Mouse (Mus musculus) liver, embryonic 15.5 days (tissue): ENCODE measurements at regions not wholly inside any gene's neighbourhood (a gene's known extent, or its start where the extent isn't known, plus 50 kb on each side); places are given as distances from the start of the nearest gene placed in this dataset.
"Not testable (repeated sequence)": the region's sequence is repeated elsewhere in the genome, so short reads cannot be mapped to it uniquely, and the experiment has no call there.

Experiments
- ATAC-seq: fragments of 200-750 bp; cut with Nextera tagmentation; 2 replicates; pipeline ENCODE4 v1.8.0; 2017; ENCODE audit warnings: moderate number of reproducible peaks, mild to moderate bottlenecking, moderate library complexity; ENCODE audit not compliant: insufficient read depth
- H3K27ac ChIP-seq: fragments of 300-500 bp; sonication (generic); replicated peaks from 2 replicates; pipeline ENCODE4 v1.5.1; 2015; ENCODE audit warnings: mild to moderate bottlenecking, inconsistent platforms
- H3K27me3 ChIP-seq: fragments of 300-500 bp; sonication (generic); 2 replicates; pipeline ENCODE4 v1.6.1; 2015; ENCODE audit warnings: mild to moderate bottlenecking, inconsistent platforms
- H3K36me3 ChIP-seq: fragments of 300-500 bp; sonication (generic); replicated peaks from 2 replicates; pipeline ENCODE4 v1.6.1; 2015; ENCODE audit warnings: moderate library complexity, mild to moderate bottlenecking, inconsistent platforms
- H3K4me1 ChIP-seq: fragments of 300-500 bp; sonication (generic); replicated peaks from 2 replicates; pipeline ENCODE4 v1.6.1; 2015; ENCODE audit warnings: inconsistent platforms
- H3K4me2 ChIP-seq: fragments of 300-500 bp; sonication (generic); 2 replicates; pipeline ENCODE4 v1.6.1; 2015; ENCODE audit warnings: moderate library complexity, mild to moderate bottlenecking, inconsistent platforms
- H3K4me3 ChIP-seq: fragments of 300-500 bp; sonication (generic); replicated peaks from 2 replicates; pipeline ENCODE4 v1.5.1; 2015; ENCODE audit warnings: mild to moderate bottlenecking, inconsistent platforms
- H3K9ac ChIP-seq: fragments of 300-500 bp; sonication (generic); 2 replicates; pipeline ENCODE4 v1.6.1; 2015; ENCODE audit warnings: moderate library complexity, mild to moderate bottlenecking, inconsistent platforms
- H3K9me3 ChIP-seq: fragments of 300-500 bp; sonication (generic); replicated peaks from 2 replicates; pipeline ENCODE4 v1.6.1; 2016; ENCODE audit warnings: inconsistent platforms
- WGBS: fragments of 180-500 bp; shearing (Covaris S2); methylation state at CpG from one replicate; pipeline ENCODE4 v1.1.7; 2015; ENCODE audit warnings: mixed read lengths; ENCODE audit not compliant: insufficient replicate concordance; 5-methylcytosine and 5-hydroxymethylcytosine counted together

GRCm38 (mm10) chr5:28807950-28808349 is 340.9 kb upstream of the Shh start:
- no peak for ATAC-seq
- H3K9me3 ChIP-seq = no peaks in the 10 kb centered on the region
- 64% methylated on average over 5 of the region's 5 CpGs for WGBS
- H3K4me2 ChIP-seq = no peak overlapping the region
- no peaks in the 10 kb centered on the region for H3K4me1 ChIP-seq
- H3K4me3 ChIP-seq = no peak overlapping the region
- no peaks in the 10 kb centered on the region for H3K36me3 ChIP-seq
- no peak overlapping the region for H3K27ac ChIP-seq
- no peaks in the 10 kb centered on the region for H3K27me3 ChIP-seq
- no peak overlapping the region for H3K9ac ChIP-seq

GRCm38 (mm10) chr5:28799464-28799863 is 332.4 kb upstream of the Shh start:
- no peaks in the 10 kb centered on the region for H3K36me3 ChIP-seq
- no peaks in the 10 kb centered on the region for H3K27me3 ChIP-seq
- H3K4me3 ChIP-seq = no peak overlapping the region
- WGBS = 61% methylated on average over 2 of the region's 2 CpGs
- no peaks in the 10 kb centered on the region for H3K9me3 ChIP-seq
- no peak for ATAC-seq
- H3K4me1 ChIP-seq = no peaks in the 10 kb centered on the region
- no peak overlapping the region for H3K27ac ChIP-seq
- no peak overlapping the region for H3K4me2 ChIP-seq
- no peak overlapping the region for H3K9ac ChIP-seq

- Histone ChIP-seq H3K9me3 (no peaks in the 10 kb centered on the region), H3K4me2 (no peak overlapping the region), H3K36me3 (no peaks in the 10 kb centered on the region), H3K4me3 (no peak overlapping the region), H3K27ac (no peak overlapping the region), H3K4me1 (no peaks in the 10 kb centered on the region), H3K27me3 (no peaks in the 10 kb centered on the region), H3K9ac (no peak overlapping the region)
- 30% methylated on average over 1 of the region's 1 CpGs for WGBS
- no peak for ATAC-seq
Observed at GRCm38 (mm10) chr5:28798361-28798760, 331.3 kb upstream of the Shh start.

GRCm38 (mm10) chr5:28795130-28795758 is 328.2 kb upstream of the Shh start:
- H3K9me3 ChIP-seq = no peaks in the 10 kb centered on the region
- H3K27me3 ChIP-seq = no peaks in the 10 kb centered on the region
- WGBS = 71% methylated on average over 6 of the region's 6 CpGs
- no peak for ATAC-seq
- no peak overlapping the region for H3K27ac ChIP-seq
- no peaks in the 10 kb centered on the region for H3K4me1 ChIP-seq
- H3K4me3 ChIP-seq = no peak overlapping the region
- H3K4me2 ChIP-seq = no peak overlapping the region
- H3K36me3 ChIP-seq = no peaks in the 10 kb centered on the region
- H3K9ac ChIP-seq = no peak overlapping the region

- H3K9me3 ChIP-seq = no peaks in the 10 kb centered on the region
- H3K36me3 ChIP-seq = no peaks in the 10 kb centered on the region
- no peak overlapping the region for H3K4me2 ChIP-seq
- no peak overlapping the region for H3K27ac ChIP-seq
- no peaks in the 10 kb centered on the region for H3K4me1 ChIP-seq
- H3K4me3 ChIP-seq = no peak overlapping the region
- no peaks in the 10 kb centered on the region for H3K27me3 ChIP-seq
- ATAC-seq = no peak
- WGBS = 53% methylated on average over 2 of the region's 2 CpGs
- H3K9ac ChIP-seq = no peak overlapping the region
Observed at GRCm38 (mm10) chr5:28793781-28794180, 326.7 kb upstream of the Shh start.

- Histone ChIP-seq H3K9ac (no peak overlapping the region), H3K4me3 (no peak overlapping the region), H3K36me3 (no peaks in the 10 kb centered on the region), H3K27ac (no peak overlapping the region), H3K9me3 (no peaks in the 10 kb centered on the region), H3K4me1 (no peaks in the 10 kb centered on the region), H3K4me2 (no peak overlapping the region), H3K27me3 (no peaks in the 10 kb centered on the region)
- no peak for ATAC-seq
- 57% methylated on average over 11 of the region's 11 CpGs for WGBS
Observed at GRCm38 (mm10) chr5:28785347-28786060, 318.4 kb upstream of the Shh start.

- Histone ChIP-seq H3K4me2 (no peak overlapping the region), H3K27ac (no peak overlapping the region), H3K9ac (no peak overlapping the region), H3K27me3 (no peaks in the 10 kb centered on the region), H3K36me3 (no peaks in the 10 kb centered on the region), H3K4me3 (no peak overlapping the region), H3K9me3 (no peaks in the 10 kb centered on the region), H3K4me1 (no peaks in the 10 kb centered on the region)
- no peak for ATAC-seq
- WGBS = 72% methylated on average over 6 of the region's 6 CpGs
Observed at GRCm38 (mm10) chr5:28784339-28784966, 317.4 kb upstream of the Shh start.

- H3K4me1 ChIP-seq = no peaks in the 10 kb centered on the region
- no peak overlapping the region for H3K27ac ChIP-seq
- H3K36me3 ChIP-seq = no peaks in the 10 kb centered on the region
- no peaks in the 10 kb centered on the region for H3K27me3 ChIP-seq
- WGBS = 60% methylated on average over 2 of the region's 2 CpGs
- H3K4me3 ChIP-seq = no peak overlapping the region
- no peak overlapping the region for H3K4me2 ChIP-seq
- no peak for ATAC-seq
- no peaks in the 10 kb centered on the region for H3K9me3 ChIP-seq
- H3K9ac ChIP-seq = no peak overlapping the region
Observed at GRCm38 (mm10) chr5:28775648-28776359, 308.7 kb upstream of the Shh start.

- WGBS = 58% methylated on average over 1 of the region's 1 CpGs
- Histone ChIP-seq H3K9ac (no peak overlapping the region), H3K36me3 (no peaks in the 10 kb centered on the region), H3K27ac (no peak overlapping the region), H3K4me1 (no peaks in the 10 kb centered on the region), H3K9me3 (no peaks in the 10 kb centered on the region), H3K4me2 (no peak overlapping the region), H3K27me3 (no peaks in the 10 kb centered on the region), H3K4me3 (no peak overlapping the region)
- no peak for ATAC-seq
Observed at GRCm38 (mm10) chr5:28771796-28772195, 304.7 kb upstream of the Shh start.

GRCm38 (mm10) chr5:28756171-28756948 is 289.3 kb upstream of the Shh start:
- Histone ChIP-seq H3K4me2 (no peak overlapping the region), H3K4me3 (no peak overlapping the region), H3K9ac (no peak overlapping the region), H3K4me1 (no peaks in the 10 kb centered on the region), H3K27me3 (no peaks in the 10 kb centered on the region), H3K27ac (no peak overlapping the region), H3K9me3 (no peaks in the 10 kb centered on the region), H3K36me3 (no peaks in the 10 kb centered on the region)
- no peak for ATAC-seq
- WGBS = 77% methylated on average over 6 of the region's 6 CpGs

- not testable (repeated sequence) for H3K9me3 ChIP-seq, H3K27me3 ChIP-seq, H3K9ac ChIP-seq, H3K4me1 ChIP-seq, H3K36me3 ChIP-seq, H3K4me3 ChIP-seq, ATAC-seq, H3K4me2 ChIP-seq, H3K27ac ChIP-seq
Observed at GRCm38 (mm10) chr5:28751821-28752220, 284.8 kb upstream of the Shh start.
